Mouse (Mus musculus) CH12.LX (cell line): ENCODE results near the gene Rcc1l. TPM values are rescaled to one million over a fixed set of nuclear protein-coding genes. Genes with fewer than 3 reads are reported as not detected.

Experiments
- DNase-seq: peaks from one replicate; pipeline ENCODE4 v3.0.0-alpha.2; 2013; ENCODE audit errors: extremely low read depth
- H3K27ac ChIP-seq: 2 replicates; pipeline ENCODE4 v1.5.1; 2012; ENCODE audit warnings: low read depth, mild to moderate bottlenecking, control low read depth, moderate library complexity; ENCODE audit not compliant: insufficient read depth
- H3K27me3 ChIP-seq: replicated peaks from 2 replicates; pipeline ENCODE3; 2012; ENCODE audit warnings: inconsistent platforms
- H3K36me3 ChIP-seq, 2 experiments: replicated peaks in 1 of 2; 2 replicates each; pipeline versions ENCODE3 to v1.6.1; 2012; ENCODE audit warnings: inconsistent platforms in 1 of 2, low read length in 1 of 2, mild to moderate bottlenecking in 1 of 2, mixed read lengths in 1 of 2, moderate library complexity in 1 of 2; ENCODE audit not compliant: control insufficient read depth in 1 of 2, insufficient read depth in 1 of 2
- H3K4me1 ChIP-seq, 2 experiments: 2 replicates each; pipeline ENCODE4 v1.6.1; 2012; ENCODE audit warnings: inconsistent platforms in 1 of 2, moderate library complexity in 1 of 2; ENCODE audit not compliant: insufficient read depth in 2 of 2, control insufficient read depth in 1 of 2
- H3K4me2 ChIP-seq: 2 replicates; pipeline ENCODE4 v1.6.1; 2012; ENCODE audit warnings: low read depth, mild to moderate bottlenecking, control low read depth; ENCODE audit not compliant: poor library complexity, insufficient read depth, severe bottlenecking
- H3K4me3 ChIP-seq, 3 experiments: fragments of 150-350 bp in 1 of 3; sonication (generic) in 1 of 3; replicated peaks in 1 of 3; 2 replicates each; pipeline versions ENCODE3 to v1.5.1; 2011 to 2012; ENCODE audit warnings: low read depth in 2 of 3, low read length in 2 of 3, mild to moderate bottlenecking in 2 of 3, moderate library complexity in 2 of 3, control low read depth in 1 of 3, improper control_type of control experiment in 1 of 3, inconsistent platforms in 1 of 3, mixed read lengths in 1 of 3; ENCODE audit not compliant: poor library complexity in 1 of 3
- H3K79me2 ChIP-seq: replicated peaks from 2 replicates; pipeline ENCODE4 v1.6.1; 2012; ENCODE audit warnings: mild to moderate bottlenecking, moderate library complexity; ENCODE audit not compliant: control insufficient read depth, poor library complexity, insufficient read depth, severe bottlenecking; ENCODE audit errors: extremely low read depth
- H3K9ac ChIP-seq: 2 replicates; pipeline ENCODE4 v1.6.1; 2012; ENCODE audit warnings: low read depth, mild to moderate bottlenecking, control low read depth, moderate library complexity; ENCODE audit not compliant: insufficient read depth
- H3K9me3 ChIP-seq: replicated peaks from 2 replicates; pipeline ENCODE3; 2012; ENCODE audit warnings: low read length, inconsistent platforms, mixed read lengths
- CHD1 ChIP-seq: IDR thresholded peaks from 2 replicates; pipeline ENCODE4 v1.6.1; 2012; ENCODE audit warnings: low read depth, low read length, improper control_type of control experiment, inconsistent platforms
- CHD2 ChIP-seq: IDR thresholded peaks from 2 replicates; pipeline ENCODE4 v1.6.1; 2011; ENCODE audit warnings: low read length, improper control_type of control experiment
- ELF1 ChIP-seq: IDR thresholded peaks from 2 replicates; pipeline ENCODE4 v1.6.1; 2014; ENCODE audit warnings: low read depth, mild to moderate bottlenecking, inconsistent platforms, low read length, improper control_type of control experiment
- EP300 ChIP-seq: IDR thresholded peaks from 2 replicates; pipeline ENCODE4 v1.6.1; 2011; ENCODE audit warnings: low read length, improper control_type of control experiment
- ETS1 ChIP-seq: conservative IDR thresholded peaks from 2 replicates; pipeline ENCODE4 v1.6.1; 2012; ENCODE audit warnings: low read depth, mild to moderate bottlenecking, inconsistent platforms, low read length, improper control_type of control experiment, moderate library complexity
- GABPA ChIP-seq: IDR thresholded peaks from 2 replicates; pipeline ENCODE4 v1.6.1; 2012; ENCODE audit warnings: low read depth, low read length, improper control_type of control experiment, inconsistent platforms; ENCODE audit not compliant: insufficient replicate concordance
- HCFC1 ChIP-seq: IDR thresholded peaks from 2 replicates; pipeline ENCODE4 v1.6.1; 2012; ENCODE audit warnings: low read depth, mild to moderate bottlenecking, inconsistent platforms, low read length, improper control_type of control experiment
- KAT2A ChIP-seq: IDR thresholded peaks from 2 replicates; pipeline ENCODE4 v1.6.1; 2012; ENCODE audit warnings: low read length, improper control_type of control experiment, inconsistent platforms; ENCODE audit not compliant: insufficient replicate concordance
- MAX ChIP-seq: IDR thresholded peaks from 2 replicates; pipeline ENCODE4 v1.6.1; 2011; ENCODE audit warnings: low read length, improper control_type of control experiment
- MAZ ChIP-seq: IDR thresholded peaks from 2 replicates; pipeline ENCODE4 v1.6.1; 2012; ENCODE audit warnings: low read depth, mild to moderate bottlenecking, inconsistent platforms, low read length, improper control_type of control experiment, moderate library complexity
- MXI1 ChIP-seq: IDR thresholded peaks from 2 replicates; pipeline ENCODE4 v1.6.1; 2011; ENCODE audit warnings: mild to moderate bottlenecking, low read depth, low read length, improper control_type of control experiment
- MYC ChIP-seq: IDR thresholded peaks from 2 replicates; pipeline ENCODE4 v1.6.1; 2011; ENCODE audit warnings: low read depth, mild to moderate bottlenecking, improper control_type of control experiment, low read length
- NELFE ChIP-seq: IDR thresholded peaks from 2 replicates; pipeline ENCODE4 v1.6.1; 2011; ENCODE audit warnings: low read depth, low read length, improper control_type of control experiment
- NRF1 ChIP-seq: IDR thresholded peaks from 2 replicates; pipeline ENCODE4 v1.6.1; 2014; ENCODE audit warnings: low read depth, mild to moderate bottlenecking, inconsistent platforms, low read length, improper control_type of control experiment, moderate library complexity
- POLR2A ChIP-seq: IDR thresholded peaks from 2 replicates; pipeline ENCODE4 v1.6.1; 2011; ENCODE audit warnings: low read depth, mild to moderate bottlenecking, improper control_type of control experiment, low read length
- RAD21 ChIP-seq: IDR thresholded peaks from 2 replicates; pipeline ENCODE4 v1.6.1; 2011; ENCODE audit warnings: low read depth, mild to moderate bottlenecking, low read length, improper control_type of control experiment, moderate library complexity
- RCOR1 ChIP-seq: conservative IDR thresholded peaks from 2 replicates; pipeline ENCODE4 v1.6.1; 2012; ENCODE audit warnings: low read depth, mild to moderate bottlenecking, inconsistent platforms, low read length, improper control_type of control experiment
- SIN3A ChIP-seq: IDR thresholded peaks from 2 replicates; pipeline ENCODE4 v1.6.1; 2012; ENCODE audit warnings: low read length, improper control_type of control experiment, inconsistent platforms
- SMC3 ChIP-seq: IDR thresholded peaks from 2 replicates; pipeline ENCODE4 v1.6.1; 2011; ENCODE audit warnings: low read depth, low read length, improper control_type of control experiment
- TBP ChIP-seq: conservative IDR thresholded peaks from 2 replicates; pipeline ENCODE4 v1.6.1; 2011; ENCODE audit warnings: low read depth, low read length, improper control_type of control experiment
- TCF12 ChIP-seq: IDR thresholded peaks from 2 replicates; pipeline ENCODE4 v1.6.1; 2014; ENCODE audit warnings: low read depth, mild to moderate bottlenecking, inconsistent platforms, low read length, improper control_type of control experiment
- UBTF ChIP-seq: IDR thresholded peaks from 2 replicates; pipeline ENCODE4 v1.6.1; 2012; ENCODE audit warnings: low read depth, mild to moderate bottlenecking, inconsistent platforms, low read length, improper control_type of control experiment, moderate library complexity
- ZC3H11A ChIP-seq: IDR thresholded peaks from 2 replicates; pipeline ENCODE4 v1.6.1; 2012; ENCODE audit warnings: low read depth, mild to moderate bottlenecking, inconsistent platforms, low read length, improper control_type of control experiment
- dilution Hi-C: fragments of 300-500 bp; cut with MboI; formaldehyde crosslinking; loops from 2 replicates; pipeline ENCODE4 v1.14.3; 2020; ENCODE audit warnings: low sequenced_read_pairs; ENCODE audit not compliant: extremely low pct_unique_long_range_greater_than_20kb, extremely low pct_ligation_motif_present
- in situ Hi-C: fragments of 300-500 bp; cut with MboI; formaldehyde crosslinking; loops from 3 replicates; pipeline ENCODE4 v1.14.3; 2019; ENCODE audit warnings: low sequenced_read_pairs, low pct_ligation_motif_present, low pct_unique_long_range_greater_than_20kb, mixed read lengths
- polyA plus RNA-seq: library from polyadenylated mRNA; unstranded; fragments of >175 nt; gene quantifications from 2 replicates; pipeline ENCODE4 v1.2.1, GENCODE M21; 2012; ENCODE audit warnings: low read depth; ENCODE audit not compliant: insufficient read length
- total RNA-seq, 2 experiments: library from RNA; depleted of rRNA; stranded (reverse); fragments of 300-350 nt in 1 of 2; fragments of >200 nt in 1 of 2; gene quantifications; 2 replicates each; pipeline ENCODE4 v1.2.3; 2012 to 2014

Rcc1l gene
- total and polyA plus RNA-seq, 3 experiments = 24.6 to 42.7 (median 31.0) TPM

DNA sequence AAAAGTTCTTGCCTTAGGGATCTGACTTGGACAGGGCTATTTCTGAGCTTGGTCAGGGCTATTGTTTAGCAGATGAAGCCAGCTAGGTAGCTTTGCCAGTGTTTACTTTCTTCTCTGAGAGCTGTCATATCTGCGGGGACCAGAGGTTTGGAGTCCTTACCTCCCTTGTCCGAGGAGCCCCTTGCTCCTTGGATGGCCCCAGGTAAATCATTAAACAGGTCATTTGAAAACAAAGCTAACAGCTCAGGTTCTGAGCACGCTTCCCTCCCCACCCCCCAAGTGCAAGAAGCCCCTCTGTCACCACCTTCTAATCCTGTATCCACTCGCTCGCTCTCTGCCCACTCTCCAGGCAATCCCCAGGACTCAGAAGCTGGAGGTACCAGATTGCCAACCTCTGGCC, 75.3 kb downstream of the Rcc1l start:
- TF ChIP-seq MAX (no peak), ZC3H11A (no peak)
- H3K9ac ChIP-seq = no peak overlapping the region
- peaks cover 0 to 7% of the 10 kb centered on the region in 2 experiments for H3K36me3 ChIP-seq
- in situ Hi-C loops = no loop called here
- H3K4me1 ChIP-seq = peaks cover 15 to 44% of the 10 kb centered on the region in 2 experiments
- dilution Hi-C loops = no loop called here
- 0 out of 2 replicates have a peak overlapping the region, but pooled peaks have one; percentile 24 for H3K4me2 ChIP-seq
- no peak for DNase-seq
- no peak overlapping the region for H3K27ac ChIP-seq
- H3K9me3 ChIP-seq = peaks cover 19% of the 10 kb centered on the region
- no peaks in the 10 kb centered on the region for H3K27me3 ChIP-seq
- no peak overlapping the region for H3K4me3 ChIP-seq
- no peaks in the 10 kb centered on the region for H3K79me2 ChIP-seq

DNA sequence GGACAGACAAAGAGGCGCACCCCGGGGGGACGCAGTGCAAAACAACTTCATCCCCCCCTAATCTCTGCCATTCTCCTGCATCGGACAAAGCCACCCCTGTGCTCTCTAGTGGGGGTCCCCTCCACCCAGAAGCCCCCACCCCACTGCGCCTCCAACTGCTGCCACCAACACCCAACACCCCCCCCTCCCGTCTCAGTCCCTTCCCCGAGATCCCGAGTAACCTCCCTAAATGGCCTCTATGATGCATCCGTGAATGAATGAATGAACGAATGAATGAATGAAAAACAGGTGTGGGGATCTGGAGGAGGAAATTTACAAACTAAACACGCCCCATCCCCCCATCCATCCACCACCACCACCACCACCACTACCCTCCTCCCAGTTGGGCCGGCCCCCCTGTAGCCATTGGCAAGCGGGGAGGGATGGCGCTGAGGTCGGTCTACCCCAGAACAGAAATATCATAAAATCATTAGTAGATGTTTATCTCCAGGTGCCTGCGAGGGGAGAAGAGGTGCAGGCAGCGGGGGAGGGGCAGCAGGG, 76.3 kb downstream of the Rcc1l start:
- peak overlapping the region; percentile 45 for H3K4me2 ChIP-seq
- H3K27me3 ChIP-seq = no peaks in the 10 kb centered on the region
- no peaks in the 10 kb centered on the region for H3K36me3 ChIP-seq
- dilution Hi-C loops = no loop called here
- H3K9ac ChIP-seq = no peak overlapping the region; the same call in 1 of the 2 replicates
- TF ChIP-seq CHD2 (0 out of 2 replicates have a peak, but pooled peaks have one; percentile 30), EP300 (no peak)
- peaks cover 15 to 45% of the 10 kb centered on the region in 2 experiments for H3K4me1 ChIP-seq
- in situ Hi-C loops = no loop called here
- H3K4me3 ChIP-seq = peak overlapping the region in 2 of 3 experiments; percentile 57 to 63
- no peak overlapping the region for H3K27ac ChIP-seq
- DNase-seq = no peak
- peaks cover 15% of the 10 kb centered on the region for H3K9me3 ChIP-seq
- no peaks in the 10 kb centered on the region for H3K79me2 ChIP-seq

DNA sequence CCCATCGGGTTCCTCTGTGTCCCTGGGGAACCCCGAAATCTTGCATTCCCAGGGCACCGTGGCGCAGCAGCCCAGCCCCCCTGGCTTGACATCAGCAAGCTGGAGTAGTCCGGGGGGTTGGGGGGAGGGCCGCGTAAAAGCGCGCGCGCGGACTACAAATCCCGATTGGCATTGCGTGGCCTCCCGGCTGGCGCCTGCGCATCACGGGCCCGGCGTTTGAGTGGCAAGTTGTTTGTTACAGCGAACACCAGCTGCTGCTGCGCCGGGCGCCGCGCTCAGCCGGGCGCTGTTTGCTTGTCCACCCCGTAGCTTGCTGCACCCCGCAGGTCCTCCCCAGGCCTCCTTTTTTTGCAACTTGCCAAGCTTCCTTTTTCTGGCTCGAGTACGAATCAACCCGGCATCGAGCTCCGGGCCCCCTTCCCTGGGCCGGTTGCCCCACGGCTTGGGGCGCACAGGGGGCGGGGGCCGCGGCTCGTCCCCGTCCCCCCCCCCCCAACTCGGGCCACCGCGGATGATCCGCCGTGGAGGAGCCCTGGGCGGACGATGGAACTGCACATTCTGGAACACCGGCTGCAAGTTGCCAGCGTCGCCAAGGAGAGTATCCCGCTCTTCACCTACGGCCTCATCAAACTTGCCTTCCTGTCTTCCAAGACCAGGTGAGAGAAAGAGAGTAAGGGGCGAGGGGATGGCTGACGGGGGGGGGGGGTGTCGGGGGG, 76.9 kb downstream of the Rcc1l start, which contains the start of gene Castor2:
TSS of gene Castor2 (plus strand) at position 216 of the 716 bp plus-strand sequence.
- no peaks in the 10 kb centered on the region for H3K27me3 ChIP-seq
- dilution Hi-C loops = no loop called here
- H3K4me1 ChIP-seq = peaks cover 15 to 48% of the 10 kb centered on the region in 2 experiments
- H3K27ac ChIP-seq = no peak within 1 kb of the TSS
- H3K9me3 ChIP-seq = peaks cover 15% of the 10 kb centered on the region
- peak within 1 kb of the TSS; percentile 57 to 63 (median 63) for H3K4me3 ChIP-seq
- H3K36me3 ChIP-seq = no peaks in the 10 kb centered on the region
- in situ Hi-C loops = no loop called here
- TF ChIP-seq SIN3A (peak; percentile 84), SMC3 (no peak), POLR2A (no peak), ETS1 (0 out of 2 replicates have a peak, but pooled peaks have one; percentile 10), MXI1 (peak; percentile 44; the same call in 1 of the 2 replicates), MAZ (peak; percentile 17; the same call in 1 of the 2 replicates), GABPA (peak; percentile 18; the same call in 1 of the 2 replicates), TBP (no peak), UBTF (no peak), CHD2 (peak; percentile 92), NELFE (0 out of 2 replicates have a peak, but pooled peaks have one; percentile 31), RCOR1 (no peak), NRF1 (peak; percentile 94), KAT2A (peak; percentile 86; the same call in 1 of the 2 replicates), TCF12 (peak; percentile 42; the same call in 1 of the 2 replicates), ELF1 (peak; percentile 58), RAD21 (no peak), HCFC1 (peak; percentile 96), MYC (no peak), CHD1 (no peak)
- no peaks in the 10 kb centered on the region for H3K79me2 ChIP-seq
- H3K4me2 ChIP-seq = peak within 1 kb of the TSS; percentile 92
- peak; percentile 87 for DNase-seq
- peak within 1 kb of the TSS; percentile 39 for H3K9ac ChIP-seq
